14 mouse cellular contexts compared by ENCODE assay signal in genomic region chr12:54520406-54520805, GRCm38 (mm10).
"Had no signal": no experiment of that assay in that cellular context is flagged by ENCODE, and none has a peak within 500 bp of the region (broad histone marks: within the 10 kb centered on the region; RNA-seq: fewer than 3 reads in every experiment).

No protein-coding gene starts in this region.

- H3K4me1 ChIP-seq: neural tube, embryonic 12.5 days had no signal

- H3K27me3 ChIP-seq: limb, embryonic 13.5 days; neural tube, embryonic 12.5 days had no signal

- H3K4me3 ChIP-seq: limb, embryonic 13.5 days; neural tube, embryonic 12.5 days had no signal

- DNase-seq: kidney, adult 9 months; kidney, postnatal 36 days; left cerebral cortex, postnatal 4 days; lung, adult 18-20 months; lung, postnatal 36 days; retina, postnatal 1 day; right cerebral cortex, postnatal 4 days; spleen, adult 18-20 months; thymus, adult 18-20 months; thymus, postnatal 14 days had no signal

- H3K27ac ChIP-seq: kidney, postnatal 0 days; limb, embryonic 13.5 days; liver, embryonic 14.5 days; neural tube, embryonic 12.5 days had no signal

- H3K36me3 ChIP-seq: limb, embryonic 13.5 days; neural tube, embryonic 12.5 days had no signal

- H3K9me3 ChIP-seq: limb, embryonic 13.5 days; neural tube, embryonic 12.5 days had no signal

- H3K9ac ChIP-seq: limb, embryonic 13.5 days; liver, embryonic 14.5 days; neural tube, embryonic 12.5 days had no signal

- H3K4me2 ChIP-seq: limb, embryonic 13.5 days; neural tube, embryonic 12.5 days had no signal
